Mouse (Mus musculus): ENCODE results near the gene Olfr772. TPM values are rescaled to one million over a fixed set of nuclear protein-coding genes. Genes with fewer than 3 reads are reported as not detected.

Olfr772 gene
- polyA plus RNA-seq (2014; fragmentation: Illumina TruSeq; extraction: RNeasy Lipid Tissue Mini Kit (QIAGEN cat#74804); ENCODE audit: low read depth, low replicate concordance): not detected

GRCm38 (mm10) chr10:129177821-129178220 lies at the start of gene Olfr772:
Gene Olfr772, minus strand, starts transcription at chr10:129177921.

DNA sequence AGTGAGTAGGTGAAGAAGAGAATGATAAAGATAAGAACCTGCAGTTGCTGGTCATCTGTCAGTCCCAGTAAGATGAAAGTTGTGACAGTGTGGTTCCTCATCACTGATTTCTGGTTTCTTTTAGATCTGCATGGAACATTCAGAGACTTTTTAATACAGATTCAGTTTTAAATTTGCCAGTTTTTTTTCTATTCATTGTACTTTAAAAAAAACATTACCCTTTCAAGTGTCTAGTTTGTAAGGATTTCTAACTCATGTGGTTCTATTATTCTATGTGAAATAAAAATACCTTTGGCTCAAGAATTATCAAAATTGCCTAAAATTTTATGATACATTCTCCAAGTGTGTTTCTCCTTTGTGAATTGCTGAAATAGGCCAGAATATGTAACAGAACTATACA lies 9.6 kb upstream of the Olfr772 start, which contains the start of gene Olfr773:
Olfr773 (minus strand) TSS at position 101 of the 400 bp plus-strand sequence.

GRCm38 (mm10) chr10:129164651-129165050 lies 13.1 kb downstream of the Olfr772 start, which contains the start of gene Olfr771:
Gene Olfr771, minus strand, starts transcription at chr10:129164751.

DNA sequence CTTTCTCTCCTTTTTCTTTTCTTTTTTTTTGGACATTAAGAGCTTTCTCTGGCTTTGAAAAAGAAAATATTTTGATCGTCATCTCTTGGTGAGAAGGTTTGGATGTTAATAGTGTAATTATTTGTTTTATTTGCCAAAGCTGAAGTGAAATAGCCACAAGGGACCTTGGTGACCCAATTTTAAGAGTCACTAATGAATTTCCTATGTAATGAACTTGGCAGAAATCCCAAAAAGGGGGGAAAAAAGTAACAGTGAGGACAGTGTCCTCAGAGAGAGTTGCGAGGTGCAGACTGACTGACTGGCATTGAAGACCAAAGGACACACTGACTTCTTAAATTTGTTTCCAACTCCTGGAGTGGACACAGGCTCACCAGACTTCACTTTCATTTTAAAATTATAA lies 38.8 kb downstream of the Olfr772 start, which contains the start of gene Olfr770:
Olfr770 (minus strand) TSS at position 101 of the 400 bp plus-strand sequence.

Other genes starting within 250 kb of the Olfr772 start
- gene Itga7, start 244.1 kb downstream of the Olfr772 start, polyA plus RNA-seq (2014; fragmentation: Illumina TruSeq; extraction: RNeasy Lipid Tissue Mini Kit (QIAGEN cat#74804); ENCODE audit: low read depth, low replicate concordance): 0.85 TPM
- 25.7 TPM for gene Mettl7b, start 216.9 kb downstream of the Olfr772 start, polyA plus RNA-seq (2014; fragmentation: Illumina TruSeq; extraction: RNeasy Lipid Tissue Mini Kit (QIAGEN cat#74804); ENCODE audit: low read depth, low replicate concordance)
- not detected for gene Olfr9, start 188.5 kb downstream of the Olfr772 start, polyA plus RNA-seq (2014; fragmentation: Illumina TruSeq; extraction: RNeasy Lipid Tissue Mini Kit (QIAGEN cat#74804); ENCODE audit: low read depth, low replicate concordance)
- not detected for gene Olfr763, start 167.1 kb downstream of the Olfr772 start, polyA plus RNA-seq (2014; fragmentation: Illumina TruSeq; extraction: RNeasy Lipid Tissue Mini Kit (QIAGEN cat#74804); ENCODE audit: low read depth, low replicate concordance)
- gene Olfr764-ps1, start 138.0 kb downstream of the Olfr772 start, polyA plus RNA-seq (2014; fragmentation: Illumina TruSeq; extraction: RNeasy Lipid Tissue Mini Kit (QIAGEN cat#74804); ENCODE audit: low read depth, low replicate concordance): not detected
- not detected for gene Olfr765, start 127.9 kb downstream of the Olfr772 start, polyA plus RNA-seq (2014; fragmentation: Illumina TruSeq; extraction: RNeasy Lipid Tissue Mini Kit (QIAGEN cat#74804); ENCODE audit: low read depth, low replicate concordance)
- gene Olfr766-ps1, start 108.9 kb downstream of the Olfr772 start, polyA plus RNA-seq (2014; fragmentation: Illumina TruSeq; extraction: RNeasy Lipid Tissue Mini Kit (QIAGEN cat#74804); ENCODE audit: low read depth, low replicate concordance): not detected
- gene Olfr767, start 95.0 kb downstream of the Olfr772 start, polyA plus RNA-seq (2014; fragmentation: Illumina TruSeq; extraction: RNeasy Lipid Tissue Mini Kit (QIAGEN cat#74804); ENCODE audit: low read depth, low replicate concordance): not detected
- gene Olfr768, start 78.5 kb downstream of the Olfr772 start, polyA plus RNA-seq (2014; fragmentation: Illumina TruSeq; extraction: RNeasy Lipid Tissue Mini Kit (QIAGEN cat#74804); ENCODE audit: low read depth, low replicate concordance): not detected
- gene Olfr769, start 60.1 kb downstream of the Olfr772 start, polyA plus RNA-seq (2014; fragmentation: Illumina TruSeq; extraction: RNeasy Lipid Tissue Mini Kit (QIAGEN cat#74804); ENCODE audit: low read depth, low replicate concordance): not detected
- gene Olfr770, start 38.9 kb downstream of the Olfr772 start, polyA plus RNA-seq (2014; fragmentation: Illumina TruSeq; extraction: RNeasy Lipid Tissue Mini Kit (QIAGEN cat#74804); ENCODE audit: low read depth, low replicate concordance): not detected
- gene Olfr771, start 13.2 kb downstream of the Olfr772 start, polyA plus RNA-seq (2014; fragmentation: Illumina TruSeq; extraction: RNeasy Lipid Tissue Mini Kit (QIAGEN cat#74804); ENCODE audit: low read depth, low replicate concordance): not detected
- not detected for gene Olfr773, start 9.5 kb upstream of the Olfr772 start, polyA plus RNA-seq (2014; fragmentation: Illumina TruSeq; extraction: RNeasy Lipid Tissue Mini Kit (QIAGEN cat#74804); ENCODE audit: low read depth, low replicate concordance)
- not detected for gene Olfr774, start 58.3 kb upstream of the Olfr772 start, polyA plus RNA-seq (2014; fragmentation: Illumina TruSeq; extraction: RNeasy Lipid Tissue Mini Kit (QIAGEN cat#74804); ENCODE audit: low read depth, low replicate concordance)
- gene Olfr775, start 70.5 kb upstream of the Olfr772 start, polyA plus RNA-seq (2014; fragmentation: Illumina TruSeq; extraction: RNeasy Lipid Tissue Mini Kit (QIAGEN cat#74804); ENCODE audit: low read depth, low replicate concordance): not detected
- gene Olfr776, start 81.2 kb upstream of the Olfr772 start, polyA plus RNA-seq (2014; fragmentation: Illumina TruSeq; extraction: RNeasy Lipid Tissue Mini Kit (QIAGEN cat#74804); ENCODE audit: low read depth, low replicate concordance): not detected
- not detected for gene Olfr777, start 93.6 kb upstream of the Olfr772 start, polyA plus RNA-seq (2014; fragmentation: Illumina TruSeq; extraction: RNeasy Lipid Tissue Mini Kit (QIAGEN cat#74804); ENCODE audit: low read depth, low replicate concordance)
- not detected for gene Olfr780, start 140.2 kb upstream of the Olfr772 start, polyA plus RNA-seq (2014; fragmentation: Illumina TruSeq; extraction: RNeasy Lipid Tissue Mini Kit (QIAGEN cat#74804); ENCODE audit: low read depth, low replicate concordance)
- gene Olfr781, start 150.9 kb upstream of the Olfr772 start, polyA plus RNA-seq (2014; fragmentation: Illumina TruSeq; extraction: RNeasy Lipid Tissue Mini Kit (QIAGEN cat#74804); ENCODE audit: low read depth, low replicate concordance): not detected
- not detected for gene Olfr782, start 170.9 kb upstream of the Olfr772 start, polyA plus RNA-seq (2014; fragmentation: Illumina TruSeq; extraction: RNeasy Lipid Tissue Mini Kit (QIAGEN cat#74804); ENCODE audit: low read depth, low replicate concordance)
- not detected for gene Olfr784, start 206.2 kb upstream of the Olfr772 start, polyA plus RNA-seq (2014; fragmentation: Illumina TruSeq; extraction: RNeasy Lipid Tissue Mini Kit (QIAGEN cat#74804); ENCODE audit: low read depth, low replicate concordance)
- not detected for gene Olfr785, start 227.5 kb upstream of the Olfr772 start, polyA plus RNA-seq (2014; fragmentation: Illumina TruSeq; extraction: RNeasy Lipid Tissue Mini Kit (QIAGEN cat#74804); ENCODE audit: low read depth, low replicate concordance)
- not detected for gene Olfr786, start 249.4 kb upstream of the Olfr772 start, polyA plus RNA-seq (2014; fragmentation: Illumina TruSeq; extraction: RNeasy Lipid Tissue Mini Kit (QIAGEN cat#74804); ENCODE audit: low read depth, low replicate concordance)

All from kidney, adult 10 weeks (tissue).